Mouse (Mus musculus) ES-Bruce4 (cell line): ENCODE results near the gene Trpm2.

ENCODE experiments used
- CTCF ChIP-seq: IDR thresholded peaks from one replicate; pipeline ENCODE4 v1.8.1; 2011; ENCODE audit warnings: low read depth, low read length
- POLR2A ChIP-seq: IDR thresholded peaks from one replicate; pipeline ENCODE4 v1.8.1; 2011; ENCODE audit warnings: low read length; ENCODE audit not compliant: insufficient read depth

- no peak for TF ChIP-seq CTCF
- TF ChIP-seq POLR2A = no peak
Observed at GRCm38 (mm10) chr10:78007203-78007602, 36.8 kb upstream of the Trpm2 start.
